Mouse (Mus musculus): ENCODE measurements around the gene Gm49380. TPM values are rescaled to one million over a fixed set of nuclear protein-coding genes. Genes with fewer than 3 reads are reported as not detected.
A peak's percentile ranks its signal among the peaks of the same experiment; 100 is the strongest.

Gm49380 gene
- polyA plus RNA-seq, 1 experiment from 2014 or later, result 0.29 TPM

GRCm38 (mm10) chr9:44133287-44133686 lies 20.0 kb upstream of the Gm49380 start:
- Histone ChIP-seq H3K9me3 (ENCODE audit: low read length) (no peaks in the 10 kb centered on the region), H3K27me3 (replicated peaks; ENCODE audit: insufficient read depth, low read length) (0 out of 2 replicates have a peak, but pooled peaks cover 4% of the 10 kb centered on the region), H3K4me1 (ENCODE audit: insufficient read depth, low read depth, low read length) (peaks cover 9% of the 10 kb centered on the region; the same call in 1 of the 2 replicates), H3K27ac (ENCODE audit: low read length) (peak overlapping the region; percentile 89), H3K36me3 (ENCODE audit: insufficient read depth, low read length) (no peaks in the 10 kb centered on the region), H3K4me3 (ENCODE audit: low read depth, low read length) (peak overlapping the region; percentile 68), H3K9ac (replicated peaks; ENCODE audit: low read depth) (no peak overlapping the region), H3K4me2 (replicated peaks; ENCODE audit: low read depth, low read length) (peak overlapping the region; percentile 86)
- no peak for TF ChIP-seq EP300 (IDR thresholded peaks at IDR 0.05)
- no peak for TF ChIP-seq CTCF (IDR thresholded peaks at IDR 0.05)
- WGBS, result 14% methylated on average over 2 of the region's 2 CpGs
- ATAC-seq, result no peak
- no peak for DNase-seq (ENCODE audit: low spot score)

- Histone ChIP-seq H3K27ac (ENCODE audit: low read length) (peak overlapping the region; percentile 90), H3K9ac (replicated peaks; ENCODE audit: low read depth) (no peak overlapping the region), H3K27me3 (replicated peaks; ENCODE audit: insufficient read depth, low read length) (0 out of 2 replicates have a peak, but pooled peaks cover 4% of the 10 kb centered on the region), H3K36me3 (ENCODE audit: insufficient read depth, low read length) (no peaks in the 10 kb centered on the region), H3K9me3 (ENCODE audit: low read length) (no peaks in the 10 kb centered on the region), H3K4me3 (ENCODE audit: low read depth, low read length) (no peak overlapping the region), H3K4me2 (replicated peaks; ENCODE audit: low read depth, low read length) (no peak overlapping the region), H3K4me1 (ENCODE audit: insufficient read depth, low read depth, low read length) (peaks cover 12% of the 10 kb centered on the region; the same call in 1 of the 2 replicates)
- TF ChIP-seq EP300 (IDR thresholded peaks at IDR 0.05), result no peak
- no peak for TF ChIP-seq CTCF (IDR thresholded peaks at IDR 0.05)
- ATAC-seq, result no peak
- DNase-seq (ENCODE audit: low spot score), result no peak
- WGBS, result 32% methylated on average over 5 of the region's 5 CpGs
These were observed 18.9 kb upstream of the Gm49380 start for GRCm38 (mm10) chr9:44132200-44132599.

GRCm38 (mm10) chr9:44131276-44131590 lies 17.9 kb upstream of the Gm49380 start:
- Histone ChIP-seq H3K4me2 (replicated peaks; ENCODE audit: low read depth, low read length) (peak overlapping the region; percentile 14; the same call in 1 of the 2 replicates), H3K27ac (ENCODE audit: low read length) (peak overlapping the region; percentile 90), H3K9ac (replicated peaks; ENCODE audit: low read depth) (no peak overlapping the region), H3K9me3 (ENCODE audit: low read length) (no peaks in the 10 kb centered on the region), H3K36me3 (ENCODE audit: insufficient read depth, low read length) (no peaks in the 10 kb centered on the region), H3K4me3 (ENCODE audit: low read depth, low read length) (no peak overlapping the region), H3K4me1 (ENCODE audit: insufficient read depth, low read depth, low read length) (peaks cover 15% of the 10 kb centered on the region; the same call in 1 of the 2 replicates), H3K27me3 (replicated peaks; ENCODE audit: insufficient read depth, low read length) (0 out of 2 replicates have a peak, but pooled peaks cover 4% of the 10 kb centered on the region)
- 48% methylated on average over 7 of the region's 7 CpGs for WGBS
- no peak for TF ChIP-seq CTCF (IDR thresholded peaks at IDR 0.05)
- peak; percentile 42 for TF ChIP-seq EP300 (IDR thresholded peaks at IDR 0.05)
- DNase-seq (ENCODE audit: low spot score), result no peak
- no peak for ATAC-seq

GRCm38 (mm10) chr9:44130581-44131275 lies 17.4 kb upstream of the Gm49380 start:
- ATAC-seq, result peak; percentile 50
- DNase-seq (ENCODE audit: low spot score), result peak; percentile 68
- Histone ChIP-seq H3K9me3 (ENCODE audit: low read length) (no peaks in the 10 kb centered on the region), H3K27ac (ENCODE audit: low read length) (peak overlapping the region; percentile 90), H3K27me3 (replicated peaks; ENCODE audit: insufficient read depth, low read length) (0 out of 2 replicates have a peak, but pooled peaks cover 4% of the 10 kb centered on the region), H3K4me1 (ENCODE audit: insufficient read depth, low read depth, low read length) (peaks cover 16% of the 10 kb centered on the region; the same call in 1 of the 2 replicates), H3K9ac (replicated peaks; ENCODE audit: low read depth) (no peak overlapping the region), H3K36me3 (ENCODE audit: insufficient read depth, low read length) (no peaks in the 10 kb centered on the region), H3K4me3 (ENCODE audit: low read depth, low read length) (peak overlapping the region; percentile 33), H3K4me2 (replicated peaks; ENCODE audit: low read depth, low read length) (peak overlapping the region; percentile 56)
- TF ChIP-seq EP300 (IDR thresholded peaks at IDR 0.05) (no peak; the same call in 1 of the 2 replicates), CTCF (IDR thresholded peaks at IDR 0.05) (no peak)
- WGBS, result 31% methylated on average over 18 of the region's 19 CpGs

- Histone ChIP-seq H3K27ac (ENCODE audit: low read length) (peak overlapping the region; percentile 90), H3K4me1 (ENCODE audit: insufficient read depth, low read depth, low read length) (peaks cover 16% of the 10 kb centered on the region; the same call in 1 of the 2 replicates), H3K27me3 (replicated peaks; ENCODE audit: insufficient read depth, low read length) (0 out of 2 replicates have a peak, but pooled peaks cover 4% of the 10 kb centered on the region), H3K9me3 (ENCODE audit: low read length) (no peaks in the 10 kb centered on the region), H3K4me3 (ENCODE audit: low read depth, low read length) (peak overlapping the region; percentile 33), H3K9ac (replicated peaks; ENCODE audit: low read depth) (peak overlapping the region; percentile 37; the same call in 1 of the 2 replicates), H3K4me2 (replicated peaks; ENCODE audit: low read depth, low read length) (peak overlapping the region; percentile 56), H3K36me3 (ENCODE audit: insufficient read depth, low read length) (no peaks in the 10 kb centered on the region)
- ATAC-seq, result peak; percentile 75
- DNase-seq (ENCODE audit: low spot score), result peak; percentile 91
- under 1% methylated on average over 27 of the region's 27 CpGs for WGBS
- TF ChIP-seq CTCF (IDR thresholded peaks at IDR 0.05) (no peak; the same call in 1 of the 2 replicates), EP300 (IDR thresholded peaks at IDR 0.05) (no peak; the same call in none of the 2 replicates)
These were observed 16.7 kb upstream of the Gm49380 start for GRCm38 (mm10) chr9:44130034-44130433.

GRCm38 (mm10) chr9:44129633-44130032 lies 16.3 kb upstream of the Gm49380 start:
- Histone ChIP-seq H3K36me3 (ENCODE audit: insufficient read depth, low read length) (no peaks in the 10 kb centered on the region), H3K4me1 (ENCODE audit: insufficient read depth, low read depth, low read length) (peaks cover 16% of the 10 kb centered on the region; the same call in 1 of the 2 replicates), H3K27me3 (replicated peaks; ENCODE audit: insufficient read depth, low read length) (0 out of 2 replicates have a peak, but pooled peaks cover 4% of the 10 kb centered on the region), H3K27ac (ENCODE audit: low read length) (peak overlapping the region; percentile 90), H3K4me2 (replicated peaks; ENCODE audit: low read depth, low read length) (peak overlapping the region; percentile 56), H3K4me3 (ENCODE audit: low read depth, low read length) (peak overlapping the region; percentile 33), H3K9ac (replicated peaks; ENCODE audit: low read depth) (peak overlapping the region; percentile 37; the same call in 1 of the 2 replicates), H3K9me3 (ENCODE audit: low read length) (no peaks in the 10 kb centered on the region)
- DNase-seq (ENCODE audit: low spot score) (peak; percentile 67), ATAC-seq (peak; percentile 54)
- TF ChIP-seq EP300 (IDR thresholded peaks at IDR 0.05) (peak; percentile 63), CTCF (IDR thresholded peaks at IDR 0.05) (no peak)
- WGBS, result 4% methylated on average over 9 of the region's 9 CpGs

All from lung, postnatal 0 days (tissue).